Mouse (Mus musculus) cerebellum, adult 11 months (tissue): Measurements from ENCODE around the gene Nin.

Experiments
- DNase-seq: peaks from one replicate; pipeline ENCODE4 v3.0.0; 2022

Nin gene

GRCm38 (mm10) chr12:69998186-69998983 is 115.1 kb downstream of the Nin start:
- no peak for DNase-seq

GRCm38 (mm10) chr12:69995382-69995781 is 118.1 kb downstream of the Nin start:
- no peak for DNase-seq

- DNase-seq = peak; percentile 83
Measured at GRCm38 (mm10) chr12:69986786-69987497, 126.6 kb downstream of the Nin start, which contains the start of gene Sav1. Gene Sav1 (minus strand): TSS chr12:69987002.

GRCm38 (mm10) chr12:69986241-69986762 is 127.2 kb downstream of the Nin start:
- no peak for DNase-seq

- DNase-seq = no peak
Measured at GRCm38 (mm10) chr12:69985546-69985945, 128.0 kb downstream of the Nin start.

GRCm38 (mm10) chr12:69982874-69983273 is 130.6 kb downstream of the Nin start:
- no peak for DNase-seq

GRCm38 (mm10) chr12:69977376-69977998 is 136.0 kb downstream of the Nin start:
- DNase-seq = no peak

- DNase-seq = no peak
Measured at GRCm38 (mm10) chr12:69976688-69977087, 136.8 kb downstream of the Nin start.

GRCm38 (mm10) chr12:69973666-69974065 is 139.9 kb downstream of the Nin start:
- no peak for DNase-seq

- DNase-seq = no peak
Measured at GRCm38 (mm10) chr12:69968154-69968553, 145.4 kb downstream of the Nin start.

- DNase-seq = no peak
Measured at GRCm38 (mm10) chr12:69967112-69967511, 146.4 kb downstream of the Nin start.

- no peak for DNase-seq
Measured at GRCm38 (mm10) chr12:69966071-69966470, 147.4 kb downstream of the Nin start.

GRCm38 (mm10) chr12:69965644-69966043 is 147.9 kb downstream of the Nin start:
- no peak for DNase-seq

GRCm38 (mm10) chr12:69963141-69963540 is 150.4 kb downstream of the Nin start:
- no peak for DNase-seq

- DNase-seq = peak; percentile 30
Measured at GRCm38 (mm10) chr12:69962468-69962867, 151.0 kb downstream of the Nin start.
